Mouse (Mus musculus): ENCODE data around the gene Lzts2. TPM values are rescaled to one million over a fixed set of nuclear protein-coding genes. Genes with fewer than 3 reads are reported as not detected.
A peak's percentile ranks its signal among the peaks of the same experiment; 100 is the strongest.

Lzts2 gene
- 10 to 100 TPM; 55.3 to 58.9 TPM for total RNA-seq (2021)
- long read RNA-seq, experiment 1, transcript Lzts2-201 (5 exons, 3,062 nt): minor isoform, 6 of 89 reads
- long read RNA-seq, experiment 1, transcript Lzts2-202 (5 exons, 2,694 nt): major isoform, 58 of 89 reads
- long read RNA-seq, experiment 1, partial matches to known transcripts: 11 of 89 reads
- long read RNA-seq, experiment 1, other reads (novel, unspliced or antisense): 13 of 89 reads
- long read RNA-seq, experiment 2, transcript Lzts2-202 (5 exons, 2,694 nt): major isoform, 21 of 39 reads
- long read RNA-seq, experiment 2, partial matches to known transcripts: 6 of 39 reads
- long read RNA-seq, experiment 2, other reads (novel, unspliced or antisense): 9 of 39 reads

DNA sequence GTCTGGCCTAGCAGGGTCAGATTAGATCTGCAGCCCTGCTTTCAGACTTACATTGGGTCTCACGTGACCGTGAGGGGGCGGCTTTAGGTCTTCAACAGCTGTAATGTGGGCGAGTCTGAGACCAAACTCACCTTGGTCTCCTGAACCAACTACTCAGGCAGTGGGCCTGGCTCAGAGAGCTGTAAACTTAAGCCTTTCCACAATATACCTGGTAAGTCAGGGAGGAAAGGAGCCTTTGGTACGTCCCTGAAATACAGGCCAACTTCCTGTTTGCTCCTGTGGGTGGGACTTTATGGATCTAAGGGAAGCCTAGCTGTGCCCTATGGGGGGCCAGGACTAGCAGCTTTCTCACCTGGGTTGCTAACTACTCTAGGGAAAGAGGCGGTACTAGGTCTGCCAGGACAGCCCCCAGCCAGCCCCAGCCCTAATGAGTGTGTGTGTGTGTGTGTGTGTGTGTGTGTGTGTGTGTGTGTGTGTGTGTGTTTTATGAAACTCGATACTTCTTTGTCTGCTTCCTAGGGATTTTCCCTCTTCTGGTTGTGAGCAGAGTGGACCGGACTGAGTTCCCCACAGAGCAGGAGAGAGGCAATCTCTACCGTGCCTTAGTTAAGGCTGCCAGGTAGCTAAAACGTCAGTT, at the start of gene Lzts2:
Lzts2 (plus strand) TSS at position 80 of the 637 bp plus-strand sequence.
- DNase-seq: peak in 1 of 2 experiments; percentile 47

DNA sequence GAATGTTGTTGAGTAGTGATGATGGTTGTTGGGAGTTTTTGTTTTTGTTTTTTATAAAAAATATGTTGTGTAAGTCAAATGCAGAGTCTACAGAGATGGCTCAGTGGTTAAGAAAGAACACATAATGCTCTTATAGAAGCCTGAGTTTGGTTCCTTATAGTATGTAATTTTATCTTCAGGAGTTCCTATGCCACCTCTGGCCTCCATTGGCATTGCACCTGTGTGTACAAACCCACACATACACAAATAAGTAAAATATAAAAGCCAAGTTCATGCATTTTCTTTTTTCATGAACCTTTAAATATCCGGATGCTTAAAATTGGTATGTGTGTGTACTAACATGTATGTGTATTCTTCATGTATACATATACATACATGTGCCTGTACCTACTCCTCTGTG, 48.2 kb upstream of the Lzts2 start:
- no peak for DNase-seq

DNA sequence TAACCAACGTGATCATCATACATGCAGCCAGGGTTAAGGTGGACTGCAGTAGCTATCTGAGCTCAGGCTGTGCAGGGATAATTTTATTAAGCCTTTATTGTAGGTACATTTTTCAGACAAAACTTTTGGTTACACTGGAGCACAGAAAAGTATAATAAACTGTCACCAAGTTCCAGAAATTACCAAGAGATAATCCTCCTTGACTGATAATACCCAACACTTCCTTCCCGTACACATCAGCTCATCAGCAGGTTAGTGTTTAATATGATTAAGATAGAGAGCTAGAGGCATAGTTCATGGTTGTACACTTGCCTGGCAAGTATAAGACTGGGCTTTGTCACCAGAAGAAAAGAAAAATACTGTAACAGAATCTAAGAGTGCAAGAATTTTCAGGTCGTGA, 45.9 kb upstream of the Lzts2 start:
- no peak for DNase-seq

DNA sequence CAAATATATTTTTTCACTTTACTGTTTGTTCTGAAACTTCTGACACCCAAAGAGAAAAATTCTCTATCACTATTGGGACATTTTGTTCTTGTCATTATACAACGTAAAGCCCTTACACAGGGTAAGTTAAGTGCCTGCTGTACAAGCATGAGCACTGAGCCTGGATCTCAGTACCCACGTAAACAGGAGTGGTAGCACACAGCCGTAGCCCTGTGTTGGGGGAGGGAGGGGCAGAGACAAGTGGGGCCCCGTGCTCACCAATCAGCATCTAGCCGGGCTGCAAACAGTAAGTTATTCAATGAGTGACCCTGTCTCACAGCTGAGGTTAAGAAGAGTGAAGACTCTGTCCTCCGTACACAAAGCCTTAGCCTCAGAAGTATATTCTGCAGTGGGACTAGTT, 37.6 kb upstream of the Lzts2 start:
- DNase-seq: no peak

DNA sequence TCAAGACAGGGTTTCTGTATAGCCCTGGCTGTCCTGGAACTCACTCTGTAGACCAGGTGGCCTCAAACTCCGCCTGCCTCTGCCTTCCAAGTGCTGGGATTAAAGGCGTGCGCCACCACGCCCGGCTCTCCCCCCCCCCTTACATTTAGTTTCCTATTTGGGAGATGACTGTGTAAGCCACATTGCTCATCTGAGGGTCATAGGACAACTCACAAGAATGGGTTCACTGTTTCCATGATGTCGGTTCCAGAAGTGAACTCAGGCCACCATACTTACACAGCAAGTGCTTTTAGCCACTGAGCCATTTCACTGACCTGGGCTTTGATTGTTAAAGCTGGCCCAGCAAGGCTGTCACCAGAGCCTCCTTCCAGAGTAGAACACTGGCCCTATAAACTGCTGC, 37.1 kb upstream of the Lzts2 start:
- no peak for DNase-seq

DNA sequence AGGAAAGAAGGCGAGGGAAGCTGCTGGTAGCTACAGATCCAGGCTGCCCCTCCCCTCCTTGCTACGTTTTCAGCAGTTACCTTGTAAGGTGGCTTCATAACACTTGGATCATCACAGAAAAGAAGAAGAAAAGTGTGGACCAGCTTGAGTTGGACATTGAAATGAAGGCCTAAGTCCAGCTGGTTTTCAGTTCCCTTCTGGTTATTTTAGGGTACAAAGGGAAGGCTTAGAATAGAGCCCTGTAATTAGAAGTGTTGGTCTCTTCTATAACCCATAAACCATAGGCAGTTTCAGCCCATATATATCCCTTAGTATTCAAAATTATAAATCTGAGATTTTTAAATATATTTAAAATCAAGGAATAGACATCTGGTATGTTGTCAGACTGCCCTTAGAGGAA, 33.4 kb upstream of the Lzts2 start:
- no peak for DNase-seq

DNA sequence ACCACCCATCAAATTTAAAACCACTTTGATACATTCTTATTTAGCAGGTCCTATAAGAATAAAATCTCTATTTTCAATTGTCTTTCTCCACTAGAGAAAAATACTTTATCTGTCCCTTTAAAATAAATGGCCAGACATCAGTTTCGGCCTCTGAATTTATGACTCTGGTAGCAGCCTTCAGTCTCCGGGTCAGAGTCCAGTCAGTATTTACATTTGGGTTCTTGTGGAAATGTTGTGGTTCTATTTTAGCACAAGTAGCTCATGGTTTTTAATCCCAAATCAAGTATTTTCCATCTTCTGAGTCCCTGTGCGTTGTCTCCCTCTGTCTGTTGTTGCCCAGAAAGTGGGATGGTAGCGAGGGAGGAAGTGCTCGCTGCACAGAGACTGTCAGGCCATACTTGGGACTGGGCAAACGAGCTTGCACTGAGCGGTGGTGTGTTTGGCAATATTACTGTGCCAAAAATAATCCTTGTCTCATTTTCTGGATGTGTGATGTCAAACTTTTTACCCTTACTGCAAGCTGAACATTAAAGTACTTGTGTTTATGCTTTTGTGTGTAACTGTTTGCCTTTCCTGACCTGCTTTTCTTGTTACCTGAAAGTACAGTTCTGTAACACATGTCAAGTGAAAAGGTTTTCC, 31.6 kb upstream of the Lzts2 start:
- DNase-seq: no peak

DNA sequence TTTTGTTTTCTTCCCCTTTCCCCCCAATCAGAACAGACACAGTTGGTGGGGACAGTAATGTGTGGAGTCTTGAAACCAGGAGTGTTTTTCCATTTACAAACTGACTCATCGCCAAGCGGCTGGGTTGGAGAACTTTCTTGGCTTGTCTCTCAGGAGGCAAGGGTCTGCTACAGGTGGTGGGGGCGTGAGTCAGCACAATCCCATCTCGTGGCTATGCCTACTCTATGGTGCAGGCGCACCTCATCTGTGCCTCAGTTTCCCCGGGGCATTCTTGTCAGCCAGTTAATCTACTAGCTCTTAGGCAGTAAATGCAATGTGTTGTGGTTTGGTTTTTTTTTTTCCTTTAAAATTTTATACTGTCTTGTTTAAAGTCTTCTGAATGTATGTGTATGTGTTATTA, 30.8 kb upstream of the Lzts2 start:
- no peak for DNase-seq

DNA sequence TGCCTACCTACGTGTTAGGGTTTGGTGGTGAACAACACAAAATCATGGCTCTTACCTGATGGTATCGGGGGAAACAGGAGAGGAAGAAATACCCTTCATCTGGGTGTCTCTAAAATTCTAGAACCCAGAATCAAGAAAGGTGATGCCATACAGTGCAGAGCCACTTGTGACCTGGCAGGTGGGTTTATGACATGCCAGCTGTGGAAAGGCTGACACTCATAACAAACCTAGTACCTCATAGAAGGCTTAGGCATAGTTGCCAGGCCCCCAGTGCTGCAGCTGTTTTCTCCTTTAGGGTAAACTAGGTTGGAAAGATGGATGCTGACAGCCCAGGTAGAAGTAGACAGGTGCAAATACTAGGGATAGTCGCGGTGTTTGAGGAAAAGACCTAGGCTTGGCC, 29.8 kb upstream of the Lzts2 start:
- DNase-seq: no peak

DNA sequence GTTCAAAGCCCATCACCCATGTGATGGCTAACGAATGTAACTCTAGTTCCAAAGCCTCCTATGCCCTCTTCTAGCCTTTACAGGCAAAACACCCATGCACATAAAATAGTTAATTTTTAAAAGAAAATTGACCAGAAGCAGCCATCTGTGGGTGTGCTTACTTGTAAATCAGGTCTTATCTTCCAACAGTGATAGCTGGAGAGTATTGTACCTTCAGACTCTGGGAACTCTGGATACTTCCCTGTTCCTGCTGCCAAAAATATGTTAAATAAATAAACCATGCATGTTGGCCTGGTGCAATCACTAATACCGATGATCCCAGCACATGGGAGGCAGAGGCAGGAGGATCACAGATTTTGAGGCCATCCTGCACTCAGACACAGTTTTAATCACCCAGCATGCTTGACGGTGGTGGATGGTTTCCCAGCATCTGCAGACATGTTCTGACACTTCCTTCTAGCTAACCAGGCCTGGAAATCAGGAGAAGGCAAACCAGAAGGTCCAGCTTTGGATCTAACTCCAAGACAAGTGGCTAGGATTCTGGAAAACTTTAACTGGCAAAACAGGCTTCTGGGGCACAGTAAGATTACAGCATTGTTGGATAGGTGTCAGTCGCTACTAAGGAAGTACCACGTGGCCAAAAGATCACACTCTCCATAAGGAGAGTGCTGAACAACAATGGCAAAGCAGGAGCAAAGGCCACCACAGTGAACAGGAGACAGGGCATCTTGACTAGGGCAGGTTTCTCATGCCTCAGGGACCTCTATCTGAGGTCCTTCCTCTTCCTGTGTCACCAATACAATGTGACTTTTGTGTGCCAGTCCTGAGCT, 28.8 kb upstream of the Lzts2 start:
- DNase-seq: no peak

DNA sequence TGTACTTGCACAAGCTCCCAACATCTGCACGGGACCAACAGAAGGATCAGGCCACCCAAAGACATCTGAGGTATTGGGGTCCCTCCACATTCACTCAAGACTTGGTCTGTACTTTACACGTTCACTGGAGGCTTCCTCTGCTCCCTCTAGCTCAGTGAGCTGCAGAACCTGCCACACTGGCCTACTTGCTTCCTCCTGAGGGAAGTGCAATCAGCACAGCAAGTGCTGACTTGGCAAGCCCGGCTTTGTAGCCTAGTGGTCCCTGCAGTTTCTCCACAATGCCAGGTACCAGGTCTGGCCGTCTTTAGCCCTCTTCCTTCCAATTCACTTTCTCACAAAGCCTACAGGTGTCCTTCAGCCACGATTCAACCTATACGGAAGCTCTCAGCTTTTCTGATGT, 27.2 kb upstream of the Lzts2 start:
- DNase-seq: no peak

DNA sequence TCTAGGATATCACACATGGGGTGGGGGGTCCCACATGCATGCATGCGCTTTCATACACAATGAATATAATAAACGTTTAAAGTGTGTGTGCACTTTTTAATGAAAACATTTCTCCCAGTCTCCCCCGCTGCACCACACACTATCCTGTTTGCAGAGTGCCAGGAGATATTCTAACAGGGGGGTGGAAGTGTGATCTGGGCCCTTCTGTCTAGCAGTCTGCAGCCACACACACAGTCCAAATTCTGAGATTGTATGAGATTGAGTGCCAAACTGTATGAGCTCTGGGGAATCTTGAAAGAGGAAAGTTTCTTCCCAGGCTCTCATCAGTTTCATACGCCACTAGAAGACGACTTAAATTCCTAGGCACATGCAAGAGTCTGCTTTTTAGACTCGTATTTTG, 26.4 kb upstream of the Lzts2 start:
- no peak for DNase-seq

DNA sequence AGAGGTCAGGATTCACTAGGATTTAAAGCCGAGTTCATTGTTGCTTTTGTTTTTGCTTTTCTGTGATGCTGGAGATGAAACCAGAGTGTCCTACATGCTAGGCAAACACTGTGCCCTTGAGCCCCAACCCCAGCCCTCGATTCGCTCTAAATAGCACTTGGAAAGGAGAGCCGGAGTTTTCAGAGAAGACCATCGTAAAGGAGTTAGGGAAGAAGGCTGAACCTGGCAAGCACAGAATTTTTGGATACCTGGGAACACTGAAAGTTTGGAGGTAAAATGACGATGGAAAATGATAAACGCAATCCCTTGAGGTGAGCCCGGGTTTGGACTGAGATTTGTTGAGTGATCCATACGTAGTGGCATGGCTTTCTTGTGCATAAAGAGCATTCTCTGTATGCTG, 25.9 kb upstream of the Lzts2 start:
- DNase-seq: no peak

DNA sequence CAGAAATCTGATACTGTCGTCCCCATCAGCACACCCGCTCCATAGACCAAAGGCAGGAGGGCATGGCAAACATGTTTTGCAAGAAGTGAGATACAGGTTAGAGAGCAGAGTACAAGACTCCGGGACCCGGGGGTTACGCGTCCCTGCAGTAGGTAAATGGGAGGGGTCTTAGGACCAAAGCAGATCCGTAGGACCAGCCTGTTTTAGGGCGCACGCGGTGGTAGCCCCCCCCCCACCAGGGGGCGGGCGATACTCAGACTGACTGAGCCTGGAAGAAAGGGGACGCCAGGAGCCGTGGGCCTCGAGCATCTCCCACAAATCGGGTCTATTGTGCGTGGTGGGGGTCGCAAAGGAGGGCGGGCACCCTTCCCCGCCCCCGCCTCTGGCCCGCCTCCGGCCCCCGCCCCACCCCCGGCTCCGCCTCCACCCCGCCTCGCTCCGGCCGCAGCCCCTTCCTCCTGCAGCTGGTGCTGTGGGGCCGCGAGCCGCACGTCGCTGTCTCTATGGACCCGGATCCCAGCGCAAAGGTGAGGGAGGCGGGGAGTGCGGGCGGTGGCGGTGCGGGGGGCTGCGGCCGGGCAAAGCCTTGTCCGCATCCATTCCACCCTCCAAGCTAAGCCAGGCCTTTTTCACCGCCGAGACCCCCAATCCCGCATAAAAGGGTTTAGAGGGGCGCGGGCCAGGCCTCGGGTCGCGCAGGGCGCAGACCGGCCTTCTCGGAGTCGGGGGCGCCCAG, 25.2 kb upstream of the Lzts2 start, which contains the start of gene Sema4g:
Sema4g (plus strand) TSS at position 271 of the 736 bp plus-strand sequence.
- DNase-seq: peak in 1 of 2 experiments; percentile 53

DNA sequence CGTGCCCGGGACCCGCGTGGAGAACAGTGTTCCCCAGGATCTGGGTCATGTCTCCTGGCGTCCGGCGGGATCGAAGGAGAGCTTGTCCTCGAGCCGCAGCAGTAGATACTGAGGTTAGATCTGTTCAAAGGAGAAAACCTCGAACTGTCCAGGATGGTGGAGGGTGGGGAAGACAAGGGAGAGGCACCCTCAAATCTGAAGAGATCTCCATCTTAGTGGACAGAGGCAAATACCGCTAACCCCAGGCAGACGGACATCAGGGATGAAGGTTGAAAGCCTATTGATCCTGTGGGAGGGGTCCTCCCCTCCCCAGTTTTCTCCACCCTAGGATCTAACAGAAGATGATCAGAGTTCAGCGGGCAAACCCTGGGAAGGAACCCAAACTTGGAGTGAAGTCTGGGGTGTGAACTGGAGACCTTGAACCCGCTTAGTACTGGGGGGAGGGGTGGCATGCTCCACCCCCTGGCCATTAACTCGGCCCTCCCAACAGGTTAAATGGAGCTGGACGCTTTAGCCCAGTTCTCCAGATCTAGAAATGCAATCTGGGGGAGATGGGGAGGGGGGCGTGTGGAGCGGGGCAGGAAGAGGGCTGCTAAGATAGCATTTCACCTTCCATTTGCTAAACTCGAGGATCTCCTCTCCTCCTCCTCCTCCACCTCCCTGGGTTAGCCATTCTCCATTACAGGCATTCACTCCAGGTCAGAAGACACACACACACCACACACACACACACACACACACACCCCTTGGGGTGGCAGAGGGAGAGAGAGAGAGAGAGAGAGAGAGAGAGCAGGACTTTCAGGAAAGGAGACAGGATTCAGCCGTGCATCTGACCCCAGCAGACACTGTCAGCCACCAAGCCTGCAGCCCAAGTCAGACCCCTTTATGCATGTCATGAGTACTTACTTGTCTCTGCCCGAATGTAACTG, 24.4 kb upstream of the Lzts2 start:
- DNase-seq: no peak

DNA sequence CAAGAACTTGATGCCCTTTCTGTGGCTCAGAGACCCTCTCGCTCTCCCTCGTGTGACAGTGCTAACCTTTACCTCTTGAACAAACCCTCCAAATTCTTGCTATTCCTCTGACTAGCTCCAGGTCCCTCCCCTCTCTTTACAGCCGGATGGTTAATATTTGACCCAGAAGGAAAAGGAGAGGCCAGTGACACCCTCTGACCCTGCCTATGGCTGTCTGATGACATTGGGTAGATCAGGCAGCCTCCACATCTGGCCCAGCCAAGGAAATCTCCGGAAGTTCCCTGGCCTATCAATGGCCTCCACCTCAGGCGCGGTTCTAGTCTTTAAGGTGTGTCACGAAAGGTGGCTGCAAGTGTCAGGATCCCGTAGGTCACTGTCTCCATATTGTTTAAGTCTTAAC, 23.2 kb upstream of the Lzts2 start:
- DNase-seq: no peak

DNA sequence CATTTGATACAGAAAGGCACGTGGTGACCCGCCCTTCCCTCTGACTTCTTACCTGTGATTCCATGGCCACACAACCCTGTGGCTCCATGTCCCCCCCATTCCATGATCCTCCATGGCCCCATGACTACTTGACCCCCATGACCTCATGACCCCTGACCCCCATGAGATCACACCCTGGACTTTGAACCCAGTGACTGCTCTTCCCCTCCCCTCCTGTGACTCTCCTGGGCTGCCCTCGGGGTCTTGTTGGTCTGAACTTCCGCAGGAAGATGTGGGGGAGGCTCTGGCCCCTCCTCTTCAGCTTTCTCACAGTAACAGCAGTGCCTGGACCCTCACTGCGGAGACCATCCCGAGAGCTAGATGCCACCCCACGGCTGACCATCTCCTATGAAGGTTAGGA, 22.0 kb upstream of the Lzts2 start:
- no peak for DNase-seq

DNA sequence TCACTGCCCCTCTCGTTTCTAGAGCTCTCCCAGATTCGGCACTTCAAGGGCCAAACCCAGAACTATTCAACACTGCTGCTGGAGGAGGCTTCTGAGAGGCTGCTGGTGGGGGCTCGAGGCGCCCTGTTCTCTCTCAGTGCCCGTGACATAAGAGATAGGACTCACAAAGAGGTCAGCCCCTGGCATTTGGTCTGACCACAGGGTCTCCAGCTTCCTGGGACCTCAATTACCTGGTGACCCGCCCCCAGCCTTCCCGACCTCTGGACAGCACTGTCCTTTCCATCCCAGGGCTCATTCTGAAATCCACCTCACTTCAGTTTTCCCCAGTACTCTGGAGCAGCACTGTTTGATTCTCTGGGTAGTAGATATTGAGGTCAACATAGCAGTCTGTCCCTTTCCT, 21.5 kb upstream of the Lzts2 start:
- DNase-seq: no peak

DNA sequence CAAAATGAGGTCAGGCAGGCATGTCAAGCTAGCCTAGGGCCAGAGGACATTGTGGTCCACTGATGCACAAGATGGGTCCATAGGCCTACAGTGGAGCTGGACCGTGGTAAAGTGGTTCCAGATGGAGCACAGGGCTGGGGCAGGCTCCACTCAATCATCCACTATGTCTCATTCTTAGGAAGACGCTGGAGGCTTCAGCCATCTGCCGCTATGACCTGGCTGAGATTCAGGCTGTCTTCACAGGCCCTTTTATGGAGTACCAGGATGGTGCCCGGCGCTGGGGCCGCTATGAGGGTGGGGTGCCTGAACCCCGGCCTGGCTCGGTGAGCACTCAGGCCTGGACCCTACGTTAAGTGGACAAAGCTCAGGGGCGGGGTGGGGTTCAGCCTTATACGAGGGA, 16.4 kb upstream of the Lzts2 start:
- no peak for DNase-seq

DNA sequence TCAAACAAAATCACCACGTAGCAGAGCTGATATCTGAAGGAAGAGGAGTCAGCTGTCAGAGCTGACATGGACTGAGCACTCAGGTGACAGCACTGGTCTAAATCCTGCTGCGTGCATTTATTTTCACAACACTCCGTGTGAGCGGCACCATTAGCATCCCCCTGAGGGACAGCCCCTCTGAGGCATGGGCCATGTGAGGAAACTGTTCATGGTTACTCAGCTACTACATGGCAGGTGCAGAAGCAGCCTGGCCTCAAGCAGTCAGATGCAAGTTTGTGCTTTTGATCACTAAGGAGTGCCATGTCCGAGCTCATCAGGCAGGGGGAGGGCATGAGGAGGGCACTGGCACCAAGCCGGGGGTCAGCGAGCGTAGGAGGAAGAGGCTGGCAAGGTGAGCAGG, 14.6 kb upstream of the Lzts2 start:
- no peak for DNase-seq

DNA sequence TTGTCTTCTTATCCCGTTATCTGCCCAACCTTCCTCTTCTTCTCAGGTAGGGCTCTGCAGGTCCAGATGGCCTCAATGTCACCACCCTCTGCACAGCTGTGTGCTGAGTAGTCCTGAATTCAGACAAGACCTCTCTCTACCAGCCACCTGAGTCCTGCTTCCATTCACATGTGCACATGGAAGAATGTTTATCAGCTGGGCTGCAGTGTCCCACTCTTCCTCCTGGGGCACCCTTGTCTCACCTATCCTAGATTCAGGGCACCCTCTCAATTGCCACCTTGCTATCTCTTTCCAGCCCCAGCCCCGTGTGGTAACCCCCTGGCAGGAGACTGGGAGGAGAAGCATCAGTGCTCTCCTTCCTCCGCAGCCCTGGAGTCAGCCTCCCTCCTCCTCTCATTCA, 11.9 kb upstream of the Lzts2 start:
- DNase-seq: no peak
